Mouse (Mus musculus) mouse trophoblast stem cell (cell line): ENCODE measurements around the gene Grasp.

Experiments
- in situ Hi-C, 2 experiments: fragments of 300-500 bp; cut with MseI, MboI; formaldehyde crosslinking; loops; 2 replicates in 1 of 2; 3 replicates in 1 of 2; pipeline ENCODE4 v1.15.1; 2025

The Grasp gene

GRCm38 (mm10) chr15:101228866-101229590 lies 5.0 kb downstream of the Grasp start:
- in situ Hi-C loops: no loop called here

GRCm38 (mm10) chr15:101230503-101230902 lies 6.5 kb downstream of the Grasp start:
- in situ Hi-C loops: no loop called here

- in situ Hi-C loops: no loop called here
These were observed 7.1 kb downstream of the Grasp start for GRCm38 (mm10) chr15:101230995-101231647.

GRCm38 (mm10) chr15:101231648-101232180 lies 7.7 kb downstream of the Grasp start:
- in situ Hi-C loops: no loop called here

- in situ Hi-C loops: no loop called here
These were observed 8.6 kb downstream of the Grasp start for GRCm38 (mm10) chr15:101232607-101233006.

- in situ Hi-C loops: no loop called here
These were observed 9.2 kb downstream of the Grasp start for GRCm38 (mm10) chr15:101233183-101233582.

GRCm38 (mm10) chr15:101233641-101234275 lies 9.8 kb downstream of the Grasp start:
- in situ Hi-C loops: no loop called here

GRCm38 (mm10) chr15:101234611-101235341 lies 10.8 kb downstream of the Grasp start:
- in situ Hi-C loops: no loop called here

GRCm38 (mm10) chr15:101235342-101235698 lies 11.3 kb downstream of the Grasp start:
- in situ Hi-C loops: no loop called here

- in situ Hi-C loops: no loop called here
These were observed 11.8 kb downstream of the Grasp start for GRCm38 (mm10) chr15:101235728-101236327.

GRCm38 (mm10) chr15:101236878-101237277 lies 12.9 kb downstream of the Grasp start:
- in situ Hi-C loops: no loop called here

- in situ Hi-C loops: no loop called here
These were observed 15.0 kb downstream of the Grasp start for GRCm38 (mm10) chr15:101238885-101239511.

- in situ Hi-C loops: loop anchor here (5.0 kb wide), 2 partner anchors 37 to 42 kb away; partner anchors contain the start of gene Atg101 (in 1 of the 2)
These were observed 15.8 kb downstream of the Grasp start for GRCm38 (mm10) chr15:101239821-101240220.

GRCm38 (mm10) chr15:101240799-101241204 lies 16.8 kb downstream of the Grasp start:
- in situ Hi-C loops: loop anchor here (5.0 kb wide), 2 partner anchors 36 to 41 kb away; partner anchors contain the start of gene Atg101 (in 1 of the 2)

GRCm38 (mm10) chr15:101241236-101241635 lies 17.2 kb downstream of the Grasp start:
- in situ Hi-C loops: loop anchor here (5.0 kb wide), 2 partner anchors 36 to 41 kb away; partner anchors contain the start of gene Atg101 (in 1 of the 2)

GRCm38 (mm10) chr15:101241853-101242252 lies 17.9 kb downstream of the Grasp start:
- in situ Hi-C loops: loop anchor here (5.0 kb wide), 2 partner anchors 35 to 40 kb away; partner anchors contain the start of gene Atg101 (in 1 of the 2)

- in situ Hi-C loops: loop anchor here (5.0 kb wide), 2 partner anchors 35 to 40 kb away; partner anchors contain the start of gene Atg101 (in 1 of the 2)
These were observed 18.7 kb downstream of the Grasp start for GRCm38 (mm10) chr15:101242645-101243044.

- in situ Hi-C loops: loop anchor here (5.0 kb wide), 2 partner anchors 33 to 38 kb away; partner anchors contain the start of gene Atg101 (in 1 of the 2)
These were observed 20.0 kb downstream of the Grasp start for GRCm38 (mm10) chr15:101244012-101244411.

GRCm38 (mm10) chr15:101246231-101247154 lies 22.5 kb downstream of the Grasp start:
- in situ Hi-C loops: no loop called here
